17 mouse cellular contexts compared by ENCODE assay signal in the genomic region with DNA sequence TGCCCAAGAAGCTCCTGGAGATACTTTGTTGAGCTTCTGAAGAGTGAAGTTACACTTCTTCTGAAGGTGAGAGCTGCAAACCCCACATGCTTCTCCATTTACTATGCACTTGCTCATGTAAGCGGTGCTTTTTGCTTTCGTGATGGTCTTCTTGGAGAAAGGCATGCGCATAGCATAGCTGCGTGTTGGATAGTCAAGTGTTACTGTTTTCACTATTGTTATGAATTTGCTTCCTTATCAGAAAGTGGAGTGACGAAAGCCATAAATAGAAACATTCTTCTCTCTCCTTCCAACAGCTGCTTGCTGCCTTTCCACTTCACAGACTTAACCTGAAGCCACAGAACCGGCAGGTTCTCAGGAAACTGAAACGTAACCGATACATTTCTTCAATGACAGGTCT. TPM values are rescaled to one million over a fixed set of nuclear protein-coding genes. Genes with fewer than 3 reads are reported as not detected.
"Had no signal": no experiment of that assay in that cellular context is flagged by ENCODE, and none has a peak within 500 bp of the region (broad histone marks: within the 10 kb centered on the region; RNA-seq: fewer than 3 reads in every experiment).

No protein-coding gene starts in this region.

- H3K9me3 ChIP-seq: limb, embryonic 10.5 days; liver, embryonic 15.5 days; midbrain, embryonic 15.5 days; neural tube, embryonic 12.5 days had no signal

- H3K27me3 ChIP-seq: liver, embryonic 15.5 days; midbrain, embryonic 15.5 days; neural tube, embryonic 12.5 days had no signal

- H3K9ac ChIP-seq: liver, embryonic 15.5 days; lung, embryonic 14.5 days; midbrain, embryonic 15.5 days; neural tube, embryonic 12.5 days had no signal

- ATAC-seq: midbrain, embryonic 15.5 days had no signal

- DNase-seq: lung, embryonic 14.5 days; lung, postnatal 10 days; thymus, postnatal 4 days had no signal

- H3K36me3 ChIP-seq: limb, embryonic 10.5 days; liver, embryonic 15.5 days; midbrain, embryonic 15.5 days; neural tube, embryonic 12.5 days had no signal

- H3K27ac ChIP-seq: left cerebral cortex, adult 2 months; limb, embryonic 10.5 days; liver, embryonic 15.5 days; macrophage; midbrain, embryonic 15.5 days; neural tube, embryonic 12.5 days; stomach, postnatal 0 days had no signal

- H3K4me3 ChIP-seq: left cerebral cortex, adult 2 months; limb, embryonic 10.5 days; liver, embryonic 15.5 days; megakaryocyte, embryonic 14.5 days; midbrain, embryonic 15.5 days; neural tube, embryonic 12.5 days had no signal

- H3K4me1 ChIP-seq: limb, embryonic 10.5 days; liver, embryonic 15.5 days; midbrain, embryonic 15.5 days; neural tube, embryonic 12.5 days had no signal

- H3K4me2 ChIP-seq: liver, embryonic 11.5 days; liver, embryonic 15.5 days; lung, embryonic 14.5 days; midbrain, embryonic 11.5 days; midbrain, embryonic 15.5 days; neural tube, embryonic 12.5 days had no signal

RNA-seq across cellular contexts. Expression of gene Bmp10, which starts 8.0 kb away (rescaled TPM):
- total RNA-seq: left cerebral cortex, adult 2 months; left cerebral cortex, postnatal 14 days; monocyte, adult 5-6 weeks; neutrophil, adult 5-6 weeks had no signal
- polyA plus RNA-seq: limb, embryonic 10.5 days; limb, embryonic 14.5 days; lung, embryonic 14.5 days; macrophage; midbrain, embryonic 11.5 days; midbrain, embryonic 15.5 days; neural tube, embryonic 12.5 days; stomach, postnatal 0 days had no signal

RNA-seq across cellular contexts. Expression of gene Gkn3, which starts 48.0 kb away (rescaled TPM):
- total RNA-seq: monocyte, adult 5-6 weeks; neutrophil, adult 5-6 weeks had no signal
- polyA plus RNA-seq: limb, embryonic 10.5 days; liver, embryonic 15.5 days; macrophage; neural tube, embryonic 12.5 days had no signal
